Mouse (Mus musculus) T-cell, adult 2 months (primary cell): ENCODE measurements around the gene Slc47a1.

Source experiments
- DNase-seq: peaks from one replicate; pipeline ENCODE4 v3.0.0; 2022; ENCODE audit warnings: low spot score

Slc47a1 gene

GRCm38 (mm10) chr11:61368668-61369067 lies 9.5 kb downstream of the Slc47a1 start:
- DNase-seq = no peak

GRCm38 (mm10) chr11:61366517-61367273 lies 11.4 kb downstream of the Slc47a1 start:
- no peak for DNase-seq

- no peak for DNase-seq
Observed at GRCm38 (mm10) chr11:61365938-61366337, 12.2 kb downstream of the Slc47a1 start.

- DNase-seq = no peak
Observed at GRCm38 (mm10) chr11:61364096-61364495, 14.0 kb downstream of the Slc47a1 start.

- DNase-seq = no peak
Observed at GRCm38 (mm10) chr11:61361515-61362190, 16.5 kb downstream of the Slc47a1 start.

GRCm38 (mm10) chr11:61356600-61356999 lies 21.5 kb downstream of the Slc47a1 start:
- DNase-seq = no peak

- no peak for DNase-seq
Observed at GRCm38 (mm10) chr11:61356111-61356510, 22.0 kb downstream of the Slc47a1 start.

GRCm38 (mm10) chr11:61355351-61355750 lies 22.8 kb downstream of the Slc47a1 start:
- DNase-seq = no peak

GRCm38 (mm10) chr11:61354346-61354745 lies 23.8 kb downstream of the Slc47a1 start:
- no peak for DNase-seq

- DNase-seq = no peak
Observed at GRCm38 (mm10) chr11:61353038-61353437, 25.1 kb downstream of the Slc47a1 start.

GRCm38 (mm10) chr11:61352138-61352651 lies 25.9 kb downstream of the Slc47a1 start:
- DNase-seq = no peak

- DNase-seq = peak; percentile 81
Observed at GRCm38 (mm10) chr11:61349337-61349736, 28.8 kb downstream of the Slc47a1 start.

- no peak for DNase-seq
Observed at GRCm38 (mm10) chr11:61346133-61346532, 32.0 kb downstream of the Slc47a1 start.

GRCm38 (mm10) chr11:61342505-61343420 lies 35.4 kb downstream of the Slc47a1 start, which contains the start of gene Slc47a2:
Gene Slc47a2 (minus strand): TSS chr11:61342860.
- DNase-seq = no peak

- DNase-seq = no peak
Observed at GRCm38 (mm10) chr11:61341971-61342370, 36.2 kb downstream of the Slc47a1 start.

- DNase-seq = no peak
Observed at GRCm38 (mm10) chr11:61341233-61341632, 36.9 kb downstream of the Slc47a1 start.

- no peak for DNase-seq
Observed at GRCm38 (mm10) chr11:61340374-61340773, 37.8 kb downstream of the Slc47a1 start.

- no peak for DNase-seq
Observed at GRCm38 (mm10) chr11:61337586-61337985, 40.6 kb downstream of the Slc47a1 start.

GRCm38 (mm10) chr11:61320904-61321687 lies 57.0 kb downstream of the Slc47a1 start:
- DNase-seq = no peak

- DNase-seq = no peak
Observed at GRCm38 (mm10) chr11:61319923-61320567, 58.1 kb downstream of the Slc47a1 start.
